In genomic region chr9:121371946-121372646, GRCm38 (mm10) we compare ENCODE assay signal across 8 mouse cellular contexts.
DNase-seq lines count a peak whose midpoint lies in the region; ATAC-seq and TF ChIP-seq lines count a peak whose summit lies in the region.

No protein-coding gene starts in this region.

- H3K4me3 ChIP-seq in gastrocnemius, adult 2 months = peak overlapping the region; percentile 61
- peak overlapping the region; percentile 54 for H3K4me3 ChIP-seq in embryonic facial prominence, embryonic 10.5 days
- peak overlapping the region; percentile 4 for H3K4me3 ChIP-seq in intestine, postnatal 0 days (ENCODE audit: low read depth, low read length)
- peak overlapping the region; percentile 27 for H3K4me3 ChIP-seq in neural tube, embryonic 13.5 days

- H3K36me3 ChIP-seq in embryonic facial prominence, embryonic 10.5 days (replicated peaks) = no peaks in the 10 kb centered on the region
- H3K36me3 ChIP-seq in intestine, postnatal 0 days (ENCODE audit: control insufficient read depth, insufficient read depth) = no peaks in the 10 kb centered on the region
- H3K36me3 ChIP-seq in neural tube, embryonic 13.5 days = no peaks in the 10 kb centered on the region

- H3K9ac ChIP-seq in intestine, postnatal 0 days (ENCODE audit: low read depth, low read length) = no peak overlapping the region
- H3K9ac ChIP-seq in neural tube, embryonic 13.5 days = peak overlapping the region; percentile 67

- peaks cover 54% of the 10 kb centered on the region for H3K4me1 ChIP-seq in embryonic facial prominence, embryonic 10.5 days
- no peaks in the 10 kb centered on the region; the same call in 1 of the 2 replicates for H3K4me1 ChIP-seq in intestine, postnatal 0 days (replicated peaks; ENCODE audit: control insufficient read depth, insufficient read depth, low read length)
- H3K4me1 ChIP-seq in neural tube, embryonic 13.5 days (replicated peaks) = peaks cover 82% of the 10 kb centered on the region

- TF ChIP-seq CTCF in gastrocnemius, adult 2 months (IDR thresholded peaks at IDR 0.05) = no peak
- TF ChIP-seq CTCF in intestine, postnatal 0 days (IDR thresholded peaks at IDR 0.05; ENCODE audit: low read depth) = no peak

- no peaks in the 10 kb centered on the region for H3K9me3 ChIP-seq in embryonic facial prominence, embryonic 10.5 days
- H3K9me3 ChIP-seq in intestine, postnatal 0 days (ENCODE audit: control insufficient read depth) = no peaks in the 10 kb centered on the region
- no peaks in the 10 kb centered on the region for H3K9me3 ChIP-seq in neural tube, embryonic 13.5 days

- intact Hi-C loops in gastrocnemius, adult 2 months (cut with DNase I) = loop anchor here (2.0 to 10.0 kb wide), 2 partner anchors 73 to 787 kb away; no protein-coding TSS in a partner anchor

- H3K27me3 ChIP-seq in embryonic facial prominence, embryonic 10.5 days (replicated peaks; ENCODE audit: low read depth, poor library complexity, severe bottlenecking) = 0 out of 2 replicates have a peak, but pooled peaks cover 5% of the 10 kb centered on the region
- no peaks in the 10 kb centered on the region for H3K27me3 ChIP-seq in intestine, postnatal 0 days (replicated peaks; ENCODE audit: control insufficient read depth, insufficient read depth, low read length)
- no peaks in the 10 kb centered on the region for H3K27me3 ChIP-seq in neural tube, embryonic 13.5 days

- H3K27ac ChIP-seq in gastrocnemius, adult 2 months = peak overlapping the region; percentile 90
- H3K27ac ChIP-seq in embryonic facial prominence, embryonic 10.5 days (replicated peaks) = peak overlapping the region; percentile 86
- H3K27ac ChIP-seq in intestine, postnatal 0 days (ENCODE audit: low read depth, low read length) = peak overlapping the region; percentile 46
- H3K27ac ChIP-seq in neural tube, embryonic 13.5 days (replicated peaks) = peak overlapping the region; percentile 95

- DNase-seq in gastrocnemius, adult 2 months = no peak
- no peak for DNase-seq in gastrocnemius, postnatal 4 days (ENCODE audit: low spot score in 2 of 2)
- peak; percentile 90 for DNase-seq in A20 (ENCODE audit: low read depth, low spot score)
- peak; percentile 48 for DNase-seq in embryonic facial prominence, embryonic 10.5 days (ENCODE audit: low spot score)
- no peak for DNase-seq in c-Kit-positive CD71-positive TER-119-positive erythroid progenitor cells, embryonic 14.5 days (ENCODE audit: low spot score)
- DNase-seq in frontal cortex, adult 2 months (ENCODE audit: extremely low spot score in 1 of 2, low spot score in 1 of 2) = no peak

- peak; percentile 18 for ATAC-seq in intestine, postnatal 0 days
- ATAC-seq in neural tube, embryonic 13.5 days (ENCODE audit: low read depth) = peak; percentile 54

- peak overlapping the region; percentile 58 for H3K4me2 ChIP-seq in intestine, postnatal 0 days (replicated peaks; ENCODE audit: low read depth)
- H3K4me2 ChIP-seq in neural tube, embryonic 13.5 days = peak overlapping the region; percentile 57

- WGBS in embryonic facial prominence, embryonic 10.5 days = 4% methylated on average over 11 of the region's 13 CpGs
- WGBS in intestine, postnatal 0 days = 28% methylated on average over 11 of the region's 13 CpGs
- 6% methylated on average over 11 of the region's 13 CpGs for whole genome bisulfite sequencing in neural tube, embryonic 13.5 days

Comparison
In these comparisons a context has a peak if more than half of its experiments do, and no peak if none do; other contexts are left out.
1. DNase-seq: peak in A20 (single experiment) and embryonic facial prominence, embryonic 10.5 days (single experiment); none in gastrocnemius, adult 2 months (single experiment), gastrocnemius, postnatal 4 days (0 of 2), c-Kit-positive CD71-positive TER-119-positive erythroid progenitor cells, embryonic 14.5 days (single experiment) and frontal cortex, adult 2 months (0 of 2).
2. H3K4me3 ChIP-seq: peak in every context shown above with its lines; median percentile 61 in gastrocnemius, adult 2 months; 54 in embryonic facial prominence, embryonic 10.5 days; 27 in neural tube, embryonic 13.5 days; 4 in intestine, postnatal 0 days.
3. Peak in every context shown above with its lines, with median percentiles within 50 percentile points of each other: H3K27ac ChIP-seq.